ENCODE assay signal across 31 mouse cellular contexts in the genomic region with DNA sequence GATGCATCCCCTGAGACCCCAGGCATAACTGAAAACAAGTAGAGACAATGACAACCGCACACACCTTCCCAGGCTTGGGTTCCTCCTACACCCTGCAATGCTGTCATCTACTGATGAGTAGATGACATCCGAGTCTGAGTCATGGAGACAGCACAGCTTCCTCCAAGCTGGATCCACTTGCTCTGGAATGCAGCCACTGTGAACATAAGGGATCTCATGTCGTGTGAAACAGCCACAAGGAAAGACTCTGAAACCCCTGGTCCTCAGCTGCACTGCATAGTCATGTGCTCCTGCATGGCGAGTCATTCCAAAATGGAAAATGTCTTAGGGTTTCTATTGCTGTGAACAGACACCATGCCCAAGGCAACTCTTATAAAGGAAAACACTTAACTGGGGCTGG.
DNase-seq lines count a peak whose midpoint lies in the region; TF ChIP-seq lines count a peak whose summit lies in the region.
"Had no signal": no experiment of that assay in that cellular context is flagged by ENCODE, and none has a peak within 500 bp of the region (broad histone marks: within the 10 kb centered on the region; RNA-seq: fewer than 3 reads in every experiment).

No protein-coding gene starts in this region.

- intact Hi-C loops in left cerebral cortex, postnatal 4 days (cut with DNase I), result no loop called here
- intact Hi-C loops in left cerebral cortex, postnatal 25 days (cut with DNase I), result loop anchor here (1.0 kb wide), 1 partner anchor 59 kb away; no protein-coding TSS in a partner anchor

- H3K27ac ChIP-seq in cerebellum, adult 2 months (ENCODE audit: insufficient read depth, low read length), result no peak overlapping the region
- H3K27ac ChIP-seq: gastrocnemius, adult 2 months; hindbrain, embryonic 10.5 days; hindbrain, embryonic 15.5 days; liver, embryonic 12.5 days; midbrain, embryonic 10.5 days; midbrain, embryonic 15.5 days; neural tube, embryonic 15.5 days; stomach, postnatal 0 days had no signal

- DNase-seq in left cerebral cortex, adult 11 months (ENCODE audit: low spot score), result peak; percentile 10
- no peak for DNase-seq in left cerebral cortex, postnatal 4 days
- peak; percentile 81 for DNase-seq in brain, adult 2 months (ENCODE audit: low read depth, low spot score)
- peak; percentile 7 to 10 for DNase-seq in frontal cortex, postnatal 14 days (ENCODE audit: low spot score in 2 of 2)
- DNase-seq in left cerebral cortex, postnatal 25 days (ENCODE audit: low spot score in 2 of 2), result peak; percentile 13 to 88
- DNase-seq in embryo, embryonic 9.5 days (ENCODE audit: extremely low spot score), result no peak
- DNase-seq in cerebellum, adult 2 months, result no peak
- no peak for DNase-seq in retina, postnatal 1 day
- DNase-seq: adrenal gland, postnatal 10 days; cerebellum, adult 11 months; cerebellum, adult 9-11 months; forebrain, postnatal 0 days; gastrocnemius, adult 2 months; heart, postnatal 14 days; kidney, adult 11 months; kidney, postnatal 14 days; layer of hippocampus, postnatal 36 days; liver, postnatal 0 days; lung, postnatal 4 days; spleen, adult 18-20 months; thymus, adult 2 months; thymus, postnatal 36 days had no signal

- no peaks in the 10 kb centered on the region; the same call in 1 of the 2 replicates for H3K27me3 ChIP-seq in cerebellum, adult 2 months (ENCODE audit: control insufficient read depth, insufficient read depth, low read length)
- H3K27me3 ChIP-seq: hindbrain, embryonic 15.5 days; liver, embryonic 12.5 days; midbrain, embryonic 15.5 days; neural tube, embryonic 15.5 days; Patski had no signal

- 68% methylated on average over 4 of the region's 4 CpGs for WGBS in cerebellum, adult 2 months

- no peaks in the 10 kb centered on the region; the same call in 1 of the 2 replicates for H3K4me1 ChIP-seq in cerebellum, adult 2 months (ENCODE audit: control insufficient read depth, insufficient read depth, low read length)
- H3K4me1 ChIP-seq: hindbrain, embryonic 15.5 days; liver, embryonic 12.5 days; midbrain, embryonic 10.5 days; midbrain, embryonic 15.5 days; neural tube, embryonic 15.5 days had no signal

- no peak for TF ChIP-seq POLR2A in cerebellum, adult 2 months (IDR thresholded peaks at IDR 0.05; ENCODE audit: borderline replicate concordance, insufficient read depth, low read length)

- TF ChIP-seq CTCF in cerebellum, adult 2 months (IDR thresholded peaks at IDR 0.05; ENCODE audit: borderline replicate concordance, insufficient read depth, low read depth, low read length), result no peak

- H3K4me3 ChIP-seq in cerebellum, adult 2 months (replicated peaks; ENCODE audit: insufficient read depth, low read depth, low read length), result no peak overlapping the region
- H3K4me3 ChIP-seq: erythroblast, embryonic 14.5 days; gastrocnemius, adult 2 months; hindbrain, embryonic 10.5 days; hindbrain, embryonic 15.5 days; liver, embryonic 12.5 days; midbrain, embryonic 10.5 days; midbrain, embryonic 15.5 days; neural tube, embryonic 15.5 days had no signal

Comparison
In these comparisons a context has a peak if more than half of its experiments do, and no peak if none do; other contexts are left out.
1. DNase-seq: peak in left cerebral cortex, adult 11 months (single experiment), brain, adult 2 months (single experiment), frontal cortex, postnatal 14 days (2 of 2) and left cerebral cortex, postnatal 25 days (2 of 2); none in left cerebral cortex, postnatal 4 days (single experiment), embryo, embryonic 9.5 days (single experiment), cerebellum, adult 2 months (0 of 2) and retina, postnatal 1 day (single experiment).